Mouse (Mus musculus) C2C12 (cell line): ENCODE data around the gene Hecw2.
A peak's percentile ranks its signal among the peaks of the same experiment; 100 is the strongest.

Experiments
- CTCF ChIP-seq: IDR thresholded peaks from one replicate; pipeline ENCODE4 v1.5.1; 2011; ENCODE audit not compliant: control insufficient read depth, insufficient read depth, insufficient read length
- MAX ChIP-seq: IDR thresholded peaks from one replicate; pipeline ENCODE4 v1.6.1; 2011; ENCODE audit warnings: mild to moderate bottlenecking, control low read depth
- MYOG ChIP-seq: IDR thresholded peaks from one replicate; pipeline ENCODE4 v1.6.1; 2011; ENCODE audit not compliant: control insufficient read depth, insufficient read length; ENCODE audit errors: extremely low read depth
- USF1 ChIP-seq: IDR thresholded peaks from one replicate; pipeline ENCODE4 v1.6.1; 2011; ENCODE audit warnings: low read depth, mild to moderate bottlenecking, control low read depth, moderate library complexity

GRCm38 (mm10) chr1:53890380-53890779 lies 304.6 kb downstream of the Hecw2 start:
- no peak for TF ChIP-seq USF1
- TF ChIP-seq CTCF = peak; percentile 22
- TF ChIP-seq MAX = no peak
- no peak for TF ChIP-seq MYOG
